Mouse (Mus musculus) right cerebral cortex, adult 18-20 months (tissue): Measurements from ENCODE around the gene Spsb1.

Experiments
- DNase-seq: peaks from one replicate; pipeline ENCODE4 v3.0.0; 2022; ENCODE audit warnings: mixed read lengths

Spsb1 gene

GRCm38 (mm10) chr4:149949691-149950090 is 5.2 kb downstream of the Spsb1 start:
- DNase-seq = no peak

- no peak for DNase-seq
Measured at GRCm38 (mm10) chr4:149948119-149948518, 6.7 kb downstream of the Spsb1 start.

- no peak for DNase-seq
Measured at GRCm38 (mm10) chr4:149947396-149947795, 7.4 kb downstream of the Spsb1 start.

- no peak for DNase-seq
Measured at GRCm38 (mm10) chr4:149945194-149945593, 9.6 kb downstream of the Spsb1 start.

- DNase-seq = no peak
Measured at GRCm38 (mm10) chr4:149944214-149944613, 10.6 kb downstream of the Spsb1 start.

GRCm38 (mm10) chr4:149942831-149943741 is 11.8 kb downstream of the Spsb1 start:
- DNase-seq = no peak

GRCm38 (mm10) chr4:149941067-149941755 is 13.6 kb downstream of the Spsb1 start:
- no peak for DNase-seq

- DNase-seq = no peak
Measured at GRCm38 (mm10) chr4:149938701-149939100, 16.1 kb downstream of the Spsb1 start.

GRCm38 (mm10) chr4:149936921-149937320 is 17.9 kb downstream of the Spsb1 start:
- DNase-seq = no peak

- DNase-seq = no peak
Measured at GRCm38 (mm10) chr4:149935470-149935869, 19.4 kb downstream of the Spsb1 start.

GRCm38 (mm10) chr4:149933519-149934245 is 21.2 kb downstream of the Spsb1 start:
- DNase-seq = no peak

GRCm38 (mm10) chr4:149933025-149933424 is 21.8 kb downstream of the Spsb1 start:
- DNase-seq = no peak

- no peak for DNase-seq
Measured at GRCm38 (mm10) chr4:149932108-149932815, 22.6 kb downstream of the Spsb1 start.

GRCm38 (mm10) chr4:149930755-149931154 is 24.1 kb downstream of the Spsb1 start:
- no peak for DNase-seq

GRCm38 (mm10) chr4:149923014-149923413 is 31.8 kb downstream of the Spsb1 start:
- no peak for DNase-seq

- DNase-seq = no peak
Measured at GRCm38 (mm10) chr4:149922121-149922718, 32.6 kb downstream of the Spsb1 start.

GRCm38 (mm10) chr4:149920886-149921285 is 34.0 kb downstream of the Spsb1 start:
- no peak for DNase-seq

GRCm38 (mm10) chr4:149918455-149919070 is 36.3 kb downstream of the Spsb1 start:
- DNase-seq = peak; percentile 63

GRCm38 (mm10) chr4:149916831-149917230 is 38.0 kb downstream of the Spsb1 start:
- DNase-seq = no peak

GRCm38 (mm10) chr4:149913709-149914370 is 41.0 kb downstream of the Spsb1 start:
- no peak for DNase-seq

- DNase-seq = no peak
Measured at GRCm38 (mm10) chr4:149912451-149912850, 42.4 kb downstream of the Spsb1 start.
